Mouse (Mus musculus): ENCODE data around the gene Ift172. TPM values are rescaled to one million over a fixed set of nuclear protein-coding genes. Genes with fewer than 3 reads are reported as not detected.

Gene Ift172
- polyA plus RNA-seq, 1 experiment, result 22.5 TPM

GRCm38 (mm10) chr5:31242191-31242590, 48.7 kb downstream of the Ift172 start:
- Histone ChIP-seq H3ac (ENCODE audit: control insufficient read depth, insufficient read length) (no peak overlapping the region), H3K4me2 (ENCODE audit: low read depth) (peak overlapping the region; percentile 88), H3K27me3 (ENCODE audit: control insufficient read depth, insufficient read depth, insufficient read length) (no peaks in the 10 kb centered on the region), H3K79me2 (ENCODE audit: control insufficient read depth, insufficient read depth) (peaks cover 26% of the 10 kb centered on the region), H3K36me3 (ENCODE audit: control insufficient read depth, insufficient read depth) (peaks cover 30% of the 10 kb centered on the region), H3K4me3 (peak overlapping the region; percentile 49)
- TF ChIP-seq USF1 (IDR thresholded peaks at IDR 0.05; ENCODE audit: low read depth) (no peak), MYOD1 (IDR thresholded peaks at IDR 0.05; ENCODE audit: control insufficient read depth in 1 of 3, insufficient read length in 2 of 3, low read depth in 2 of 3) (no peak), TCF3 (IDR thresholded peaks at IDR 0.05; ENCODE audit: insufficient read length, low read depth) (no peak), CEBPB (IDR thresholded peaks at IDR 0.05; ENCODE audit: insufficient read depth, poor library complexity, severe bottlenecking) (no peak)

GRCm38 (mm10) chr5:31241522-31242034, 49.3 kb downstream of the Ift172 start:
- Histone ChIP-seq H3K27me3 (ENCODE audit: control insufficient read depth, insufficient read depth, insufficient read length) (no peaks in the 10 kb centered on the region), H3K79me2 (ENCODE audit: control insufficient read depth, insufficient read depth) (peaks cover 26% of the 10 kb centered on the region), H3K4me2 (ENCODE audit: low read depth) (peak overlapping the region; percentile 88), H3ac (ENCODE audit: control insufficient read depth, insufficient read length) (peak overlapping the region; percentile 21), H3K36me3 (ENCODE audit: control insufficient read depth, insufficient read depth) (peaks cover 30% of the 10 kb centered on the region), H3K4me3 (peak overlapping the region; percentile 49)
- TF ChIP-seq POLR2AphosphoS2 (IDR thresholded peaks at IDR 0.05; ENCODE audit: insufficient read length, low read depth) (no peak), MYOG (IDR thresholded peaks at IDR 0.05; ENCODE audit: control insufficient read depth in 1 of 3, insufficient read depth in 1 of 3, insufficient read length in 2 of 3, low read depth in 2 of 3) (no peak), USF1 (IDR thresholded peaks at IDR 0.05; ENCODE audit: low read depth) (no peak), REST (IDR thresholded peaks at IDR 0.05; ENCODE audit: insufficient read depth, insufficient read length) (no peak), TCF3 (IDR thresholded peaks at IDR 0.05; ENCODE audit: insufficient read length, low read depth) (no peak), TCF12 (IDR thresholded peaks at IDR 0.05; ENCODE audit: insufficient read depth, poor library complexity, severe bottlenecking) (no peak), MYOD1 (IDR thresholded peaks at IDR 0.05; ENCODE audit: control insufficient read depth in 1 of 3, insufficient read length in 2 of 3, low read depth in 2 of 3) (no peak), SRF (IDR thresholded peaks at IDR 0.05; ENCODE audit: control insufficient read depth, insufficient read length, low read depth) (no peak), POLR2A (IDR thresholded peaks at IDR 0.05; ENCODE audit: insufficient read length, low read depth) (no peak), MAX (IDR thresholded peaks at IDR 0.05; ENCODE audit: low read depth) (no peak), CEBPB (IDR thresholded peaks at IDR 0.05; ENCODE audit: insufficient read depth, poor library complexity, severe bottlenecking) (no peak), E2F4 (IDR thresholded peaks at IDR 0.05; ENCODE audit: insufficient read depth) (no peak)

- Histone ChIP-seq H3K36me3 (ENCODE audit: control insufficient read depth, insufficient read depth) (peaks cover 24% of the 10 kb centered on the region), H3K79me2 (ENCODE audit: control insufficient read depth, insufficient read depth) (peaks cover 26% of the 10 kb centered on the region), H3K4me3 (peak within 1 kb of the TSS; percentile 49), H3K27me3 (ENCODE audit: control insufficient read depth, insufficient read depth, insufficient read length) (no peaks in the 10 kb centered on the region), H3K4me2 (ENCODE audit: low read depth) (peak within 1 kb of the TSS; percentile 88), H3ac (ENCODE audit: control insufficient read depth, insufficient read length) (peak within 1 kb of the TSS; percentile 21)
- no peak for TF ChIP-seq TCF12 (IDR thresholded peaks at IDR 0.05; ENCODE audit: insufficient read depth, poor library complexity, severe bottlenecking)
- TF ChIP-seq E2F4 (IDR thresholded peaks at IDR 0.05; ENCODE audit: insufficient read depth), result no peak
- TF ChIP-seq SRF (IDR thresholded peaks at IDR 0.05; ENCODE audit: control insufficient read depth, insufficient read length, low read depth), result no peak
- no peak for TF ChIP-seq USF1 (IDR thresholded peaks at IDR 0.05; ENCODE audit: low read depth)
- TF ChIP-seq TCF3 (IDR thresholded peaks at IDR 0.05; ENCODE audit: insufficient read length, low read depth), result no peak
- TF ChIP-seq MAX (IDR thresholded peaks at IDR 0.05; ENCODE audit: low read depth), result no peak
- peak; percentile 84 for TF ChIP-seq POLR2A (IDR thresholded peaks at IDR 0.05; ENCODE audit: insufficient read length, low read depth)
- peak; percentile 87 for TF ChIP-seq POLR2AphosphoS2 (IDR thresholded peaks at IDR 0.05; ENCODE audit: insufficient read length, low read depth)
- no peak for TF ChIP-seq REST (IDR thresholded peaks at IDR 0.05; ENCODE audit: insufficient read depth, insufficient read length)
- peak in 2 of 3 experiments; percentile 44 to 73 for TF ChIP-seq MYOD1 (IDR thresholded peaks at IDR 0.05; ENCODE audit: control insufficient read depth in 1 of 3, insufficient read length in 2 of 3, low read depth in 2 of 3)
- TF ChIP-seq CEBPB (IDR thresholded peaks at IDR 0.05; ENCODE audit: insufficient read depth, poor library complexity, severe bottlenecking), result no peak
- TF ChIP-seq MYOG (IDR thresholded peaks at IDR 0.05; ENCODE audit: control insufficient read depth in 1 of 3, insufficient read depth in 1 of 3, insufficient read length in 2 of 3, low read depth in 2 of 3), result peak; percentile 35 to 88 (median 87)
Observed at GRCm38 (mm10) chr5:31240637-31241521, 50.0 kb downstream of the Ift172 start, which contains the start of the genes Nrbp1 and Gm9970. Gene Nrbp1 (plus strand): TSS chr5:31240864. Gene Gm9970 (minus strand): TSS chr5:31241232.

- Histone ChIP-seq H3K4me2 (ENCODE audit: low read depth) (no peak overlapping the region), H3K27me3 (ENCODE audit: control insufficient read depth, insufficient read depth, insufficient read length) (no peaks in the 10 kb centered on the region), H3K4me3 (no peak overlapping the region), H3ac (ENCODE audit: control insufficient read depth, insufficient read length) (no peak overlapping the region), H3K79me2 (ENCODE audit: control insufficient read depth, insufficient read depth) (no peaks in the 10 kb centered on the region), H3K36me3 (ENCODE audit: control insufficient read depth, insufficient read depth) (no peaks in the 10 kb centered on the region)
- TF ChIP-seq POLR2AphosphoS2 (IDR thresholded peaks at IDR 0.05; ENCODE audit: insufficient read length, low read depth) (no peak), E2F4 (IDR thresholded peaks at IDR 0.05; ENCODE audit: insufficient read depth) (no peak), POLR2A (IDR thresholded peaks at IDR 0.05; ENCODE audit: insufficient read length, low read depth) (no peak), MAX (IDR thresholded peaks at IDR 0.05; ENCODE audit: low read depth) (no peak), SRF (IDR thresholded peaks at IDR 0.05; ENCODE audit: control insufficient read depth, insufficient read length, low read depth) (no peak), REST (IDR thresholded peaks at IDR 0.05; ENCODE audit: insufficient read depth, insufficient read length) (no peak), CEBPB (IDR thresholded peaks at IDR 0.05; ENCODE audit: insufficient read depth, poor library complexity, severe bottlenecking) (no peak), MYOD1 (IDR thresholded peaks at IDR 0.05; ENCODE audit: control insufficient read depth in 1 of 3, insufficient read length in 2 of 3, low read depth in 2 of 3) (no peak), MYOG (IDR thresholded peaks at IDR 0.05; ENCODE audit: control insufficient read depth in 1 of 3, insufficient read depth in 1 of 3, insufficient read length in 2 of 3, low read depth in 2 of 3) (no peak)
Observed at GRCm38 (mm10) chr5:31226641-31227040, 64.3 kb downstream of the Ift172 start.

Data from myocyte (in vitro differentiated cells).